Mouse (Mus musculus): Measurements from ENCODE around the gene B130006D01Rik. TPM values are rescaled to one million over a fixed set of nuclear protein-coding genes. Genes with fewer than 3 reads are reported as not detected.

B130006D01Rik gene
- polyA plus RNA-seq, 1 experiment from 2014 or later, result 2.5 TPM

DNA sequence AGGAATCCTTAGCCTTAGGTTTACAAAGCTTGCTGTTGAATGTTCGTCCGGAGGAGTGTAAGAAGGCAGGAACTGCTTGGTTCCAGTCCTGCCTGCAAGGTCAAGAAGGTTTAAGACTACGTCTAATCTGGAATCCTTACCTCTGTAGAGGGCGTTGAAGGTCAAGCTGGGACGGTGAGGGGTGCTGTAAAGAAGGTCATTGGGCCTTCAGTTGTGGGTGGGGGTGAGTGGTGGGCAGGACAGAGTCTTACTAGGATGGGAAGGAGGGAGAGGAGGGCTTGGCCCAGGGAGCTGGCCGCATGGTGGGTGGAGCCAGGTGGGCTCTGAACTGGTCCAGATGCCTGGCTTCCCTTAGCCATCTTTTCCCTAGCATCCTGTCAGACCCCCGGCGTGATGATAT is 48.3 kb downstream of the B130006D01Rik start:
- H3K36me3 ChIP-seq, result peaks cover 47% of the 10 kb centered on the region
- H3K27me3 ChIP-seq, result no peaks in the 10 kb centered on the region
- no peak overlapping the region for H3K4me3 ChIP-seq (replicated peaks)
- ATAC-seq (ENCODE audit: insufficient number of reproducible peaks, insufficient read depth, low FRiP score, low TSS enrichment, low read depth), result no peak
- H3K9ac ChIP-seq (replicated peaks), result no peak overlapping the region
- no peaks in the 10 kb centered on the region for H3K9me3 ChIP-seq
- peaks cover 5% of the 10 kb centered on the region; the same call in 1 of the 2 replicates for H3K4me1 ChIP-seq (replicated peaks)
- WGBS, result 81% methylated on average over 8 of the region's 8 CpGs
- H3K27ac ChIP-seq, result no peak overlapping the region
- no peak overlapping the region for H3K4me2 ChIP-seq

DNA sequence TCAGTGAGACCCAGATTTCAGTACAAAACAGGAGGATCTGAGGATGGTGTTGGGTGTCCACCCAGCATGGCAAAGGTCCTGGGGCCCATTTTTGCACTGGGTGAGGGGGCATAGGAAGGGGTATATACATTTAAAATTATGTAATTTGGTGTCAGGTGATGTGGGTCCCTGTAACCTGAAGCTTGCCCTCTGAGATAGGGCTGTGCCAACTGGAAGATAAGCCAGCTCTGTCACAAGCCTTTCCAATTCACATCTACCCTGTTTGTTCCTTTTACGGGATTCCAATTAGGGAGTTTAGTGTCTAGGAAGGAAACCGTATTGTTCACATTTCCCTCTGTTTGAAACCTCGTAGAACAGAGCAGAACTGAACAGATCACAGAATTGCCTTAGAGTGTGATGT is 49.9 kb downstream of the B130006D01Rik start:
- Histone ChIP-seq H3K4me1 (replicated peaks) (peaks cover 5% of the 10 kb centered on the region; the same call in 1 of the 2 replicates), H3K27ac (no peak overlapping the region), H3K27me3 (no peaks in the 10 kb centered on the region), H3K36me3 (peaks cover 44% of the 10 kb centered on the region), H3K4me3 (replicated peaks) (no peak overlapping the region), H3K9ac (replicated peaks) (no peak overlapping the region), H3K9me3 (no peaks in the 10 kb centered on the region), H3K4me2 (no peak overlapping the region)
- ATAC-seq (ENCODE audit: insufficient number of reproducible peaks, insufficient read depth, low FRiP score, low TSS enrichment, low read depth), result no peak
- 74% methylated on average over 3 of the region's 3 CpGs for WGBS

Other genes with a start within 250 kb of the B130006D01Rik start
- 2.5 and 2.6 TPM in 2 replicates for gene Nxph3, start 209.0 kb upstream of the B130006D01Rik start, polyA plus RNA-seq (2016; fragmentation: Nextera tagmentation; extraction: Ambion mirVana)
- gene Ngfr, start 135.9 kb upstream of the B130006D01Rik start, polyA plus RNA-seq (2016; fragmentation: Nextera tagmentation; extraction: Ambion mirVana), result 24.3 and 26.7 TPM in 2 replicates
- gene Phb, start 56.6 kb upstream of the B130006D01Rik start, polyA plus RNA-seq (2016; fragmentation: Nextera tagmentation; extraction: Ambion mirVana), result 231 TPM in 2 replicates
- gene Zfp652, start 10.9 kb upstream of the B130006D01Rik start, polyA plus RNA-seq (2016; fragmentation: Nextera tagmentation; extraction: Ambion mirVana), result 24.0 and 24.9 TPM in 2 replicates
- not detected in 2 replicates for gene Phospho1, start 100.9 kb downstream of the B130006D01Rik start, polyA plus RNA-seq (2016; fragmentation: Nextera tagmentation; extraction: Ambion mirVana)
- gene Gngt2, start 113.6 kb downstream of the B130006D01Rik start, polyA plus RNA-seq (2016; fragmentation: Nextera tagmentation; extraction: Ambion mirVana), result 10.1 and 10.2 TPM in 2 replicates
- 3.8 and 4.5 TPM in 2 replicates for gene Abi3, start 118.9 kb downstream of the B130006D01Rik start, polyA plus RNA-seq (2016; fragmentation: Nextera tagmentation; extraction: Ambion mirVana)
- not detected in 2 replicates for gene B4galnt2, start 191.3 kb downstream of the B130006D01Rik start, polyA plus RNA-seq (2016; fragmentation: Nextera tagmentation; extraction: Ambion mirVana)